Mouse (Mus musculus): Measurements from ENCODE around the gene Patj. TPM values are rescaled to one million over a fixed set of nuclear protein-coding genes. Genes with fewer than 3 reads are reported as not detected.

The Patj gene
- polyA plus RNA-seq, 1 experiment from 2014 or later, result 27.7 TPM

DNA sequence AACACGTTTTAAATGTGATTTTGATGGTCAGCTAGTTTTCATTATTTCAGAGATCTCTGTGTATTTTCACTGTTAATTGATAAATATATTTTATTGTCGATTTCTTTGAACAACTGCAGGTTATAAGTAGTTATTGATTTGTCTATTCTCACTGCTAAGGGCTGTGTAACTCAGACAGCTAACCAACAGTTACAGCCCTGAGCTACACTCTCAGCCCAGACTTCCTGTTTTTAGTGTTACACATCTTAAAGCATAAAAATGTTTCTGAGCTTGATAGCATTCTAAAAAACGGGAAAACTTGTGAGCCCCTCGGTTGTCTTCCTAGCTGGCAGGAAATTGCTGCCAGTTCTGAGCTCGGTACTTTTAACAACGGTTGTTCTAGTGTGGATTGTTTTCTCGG, 75.8 kb downstream of the Patj start:
- ChIA-PET CTCF (interaction anchor here (1.1 kb wide), 1 partner anchor 16 kb away, joined by 3 read pairs; no protein-coding TSS in a partner anchor), POLR2A (no interaction called here)
- ATAC-seq (no peak), DNase-seq (ENCODE audit: low read depth, low spot score) (no peak)
- in situ Hi-C loops (cut with MboI; ENCODE audit: low pct_unique_long_range_greater_than_20kb), result no loop called here
- TF ChIP-seq CTCF (IDR thresholded peaks at IDR 0.05), result no peak
- no peaks in the 10 kb centered on the region for H3K27me3 ChIP-seq

- TF ChIP-seq CTCF (IDR thresholded peaks at IDR 0.05), result no peak
- in situ Hi-C loops (cut with MboI; ENCODE audit: low pct_unique_long_range_greater_than_20kb), result no loop called here
- DNase-seq (ENCODE audit: low read depth, low spot score) (no peak), ATAC-seq (no peak)
- CTCF ChIA-PET, result interaction anchor here (1.1 to 2.2 kb wide), 4 partner anchors 11 to 16 kb away, joined by 3 to 6 read pairs (median 4); no protein-coding TSS in a partner anchor
- POLR2A ChIA-PET, result interaction anchor here (0.6 to 1.1 kb wide), 2 partner anchors 11 to 375 kb away, joined by 3 read pairs; no protein-coding TSS in a partner anchor
- H3K27me3 ChIP-seq, result no peaks in the 10 kb centered on the region
Observed at GRCm38 (mm10) chr4:98473491-98473890, 77.9 kb downstream of the Patj start.

DNA sequence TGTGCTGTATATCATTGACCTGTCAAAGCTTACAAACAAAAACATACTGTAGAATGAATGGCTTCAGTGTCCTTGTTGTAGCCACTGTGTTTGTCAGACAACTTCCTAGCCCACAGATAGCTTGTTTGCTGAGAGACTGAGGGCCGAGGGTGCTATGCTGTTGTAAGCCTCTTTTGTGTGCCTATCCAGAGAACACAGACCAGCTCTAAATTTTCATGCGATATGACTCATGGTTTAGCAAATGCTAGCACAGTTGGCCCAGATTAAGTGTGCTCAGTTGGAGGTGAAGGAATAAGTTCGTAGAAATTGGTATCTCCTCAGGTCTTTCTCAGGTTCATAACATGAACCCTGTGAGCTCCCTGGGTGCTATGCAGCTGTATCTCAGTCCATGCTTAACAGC, 82.4 kb downstream of the Patj start:
- POLR2A ChIA-PET, result no interaction called here

GRCm38 (mm10) chr4:98486475-98486874, 90.9 kb downstream of the Patj start:
- in situ Hi-C loops (cut with MboI; ENCODE audit: low pct_unique_long_range_greater_than_20kb), result no loop called here
- H3K27me3 ChIP-seq, result no peaks in the 10 kb centered on the region
- DNase-seq (ENCODE audit: low read depth, low spot score) (no peak), ATAC-seq (no peak)
- ChIA-PET POLR2A (interaction anchor here (0.6 kb wide), 1 partner anchor 247 kb away, joined by 3 read pairs; no protein-coding TSS in a partner anchor), CTCF (interaction anchor here (1.5 to 2.3 kb wide), 2 partner anchors 13 to 14 kb away, joined by 3 to 6 read pairs; no protein-coding TSS in a partner anchor)
- TF ChIP-seq CTCF (IDR thresholded peaks at IDR 0.05), result no peak

More for the DNA sequence above, 82.4 kb downstream of the Patj start:
- H3K27me3 ChIP-seq, result no peaks in the 10 kb centered on the region
- no peak for TF ChIP-seq CTCF (IDR thresholded peaks at IDR 0.05)
- no peak for DNase-seq (ENCODE audit: low read depth, low spot score)
- in situ Hi-C loops (cut with MboI; ENCODE audit: low pct_unique_long_range_greater_than_20kb), result no loop called here
- no peak for ATAC-seq
- CTCF ChIA-PET, result interaction anchor here (1.3 to 1.5 kb wide), 2 partner anchors 9 to 17 kb away, joined by 3 to 4 read pairs; no protein-coding TSS in a partner anchor

DNA sequence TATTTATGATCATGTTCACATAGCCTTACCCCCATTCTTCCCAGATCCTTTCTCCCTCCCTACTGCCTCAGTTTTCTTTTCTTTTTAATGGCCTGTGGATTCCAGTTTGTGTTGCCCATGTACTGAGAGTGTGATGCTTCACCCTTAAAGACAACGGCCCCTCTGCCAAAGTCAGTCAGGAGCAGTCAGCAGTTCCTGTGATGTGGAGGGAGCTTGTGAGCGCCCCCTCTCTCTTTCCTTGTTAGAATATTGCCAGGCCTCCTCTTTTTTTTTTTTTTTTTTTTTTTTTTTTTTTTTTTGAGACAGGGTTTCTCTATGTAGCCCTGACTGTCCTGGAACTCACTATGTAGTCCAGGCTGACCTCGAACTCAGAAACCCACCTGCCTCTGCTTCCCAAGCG, 91.3 kb downstream of the Patj start:
- CTCF ChIA-PET, result interaction anchor here (1.3 to 2.3 kb wide), 3 partner anchors 9 to 14 kb away, joined by 3 to 6 read pairs (median 4); no protein-coding TSS in a partner anchor
- no peaks in the 10 kb centered on the region for H3K27me3 ChIP-seq
- in situ Hi-C loops (cut with MboI; ENCODE audit: low pct_unique_long_range_greater_than_20kb), result no loop called here
- no peak for ATAC-seq
- no peak for TF ChIP-seq CTCF (IDR thresholded peaks at IDR 0.05)
- no peak for DNase-seq (ENCODE audit: low read depth, low spot score)
- POLR2A ChIA-PET, result interaction anchor here (0.6 kb wide), 1 partner anchor 246 kb away, joined by 3 read pairs; no protein-coding TSS in a partner anchor

- H3K27me3 ChIP-seq, result no peaks in the 10 kb centered on the region
- DNase-seq (ENCODE audit: low read depth, low spot score) (no peak), ATAC-seq (no peak)
- in situ Hi-C loops (cut with MboI; ENCODE audit: low pct_unique_long_range_greater_than_20kb), result no loop called here
- CTCF ChIA-PET, result interaction anchor here (1.2 kb wide), 1 partner anchor 16 kb away, joined by 5 read pairs; no protein-coding TSS in a partner anchor
- POLR2A ChIA-PET, result no interaction called here
- peak; percentile 11 for TF ChIP-seq CTCF (IDR thresholded peaks at IDR 0.05)
Observed at GRCm38 (mm10) chr4:98489386-98489785, 93.8 kb downstream of the Patj start.

- POLR2A ChIA-PET, result no interaction called here
- H3K27me3 ChIP-seq, result no peaks in the 10 kb centered on the region
- no peak for TF ChIP-seq CTCF (IDR thresholded peaks at IDR 0.05)
- in situ Hi-C loops (cut with MboI; ENCODE audit: low pct_unique_long_range_greater_than_20kb), result no loop called here
- CTCF ChIA-PET, result no interaction called here
- no peak for DNase-seq (ENCODE audit: low read depth, low spot score)
- no peak for ATAC-seq
Observed at GRCm38 (mm10) chr4:98498341-98498740, 102.8 kb downstream of the Patj start.

GRCm38 (mm10) chr4:98500182-98500581, 104.6 kb downstream of the Patj start:
- no peak for ATAC-seq
- in situ Hi-C loops (cut with MboI; ENCODE audit: low pct_unique_long_range_greater_than_20kb), result no loop called here
- TF ChIP-seq CTCF (IDR thresholded peaks at IDR 0.05), result peak; percentile 23
- ChIA-PET CTCF (interaction anchor here (0.9 kb wide), 1 partner anchor 14 kb away, joined by 3 read pairs; no protein-coding TSS in a partner anchor), POLR2A (no interaction called here)
- no peaks in the 10 kb centered on the region for H3K27me3 ChIP-seq
- DNase-seq (ENCODE audit: low read depth, low spot score), result no peak

- H3K27me3 ChIP-seq, result no peaks in the 10 kb centered on the region
- no peak for TF ChIP-seq CTCF (IDR thresholded peaks at IDR 0.05)
- ChIA-PET CTCF (interaction anchor here (0.9 kb wide), 1 partner anchor 14 kb away, joined by 3 read pairs; no protein-coding TSS in a partner anchor), POLR2A (no interaction called here)
- ATAC-seq (peak; percentile 54), DNase-seq (ENCODE audit: low read depth, low spot score) (no peak)
- in situ Hi-C loops (cut with MboI; ENCODE audit: low pct_unique_long_range_greater_than_20kb), result no loop called here
Observed at GRCm38 (mm10) chr4:98500875-98501274, 105.3 kb downstream of the Patj start.

GRCm38 (mm10) chr4:98504743-98505142, 109.2 kb downstream of the Patj start:
- ATAC-seq (no peak), DNase-seq (ENCODE audit: low read depth, low spot score) (no peak)
- in situ Hi-C loops (cut with MboI; ENCODE audit: low pct_unique_long_range_greater_than_20kb), result no loop called here
- no peaks in the 10 kb centered on the region for H3K27me3 ChIP-seq
- ChIA-PET CTCF (no interaction called here), POLR2A (no interaction called here)
- no peak for TF ChIP-seq CTCF (IDR thresholded peaks at IDR 0.05)

DNA sequence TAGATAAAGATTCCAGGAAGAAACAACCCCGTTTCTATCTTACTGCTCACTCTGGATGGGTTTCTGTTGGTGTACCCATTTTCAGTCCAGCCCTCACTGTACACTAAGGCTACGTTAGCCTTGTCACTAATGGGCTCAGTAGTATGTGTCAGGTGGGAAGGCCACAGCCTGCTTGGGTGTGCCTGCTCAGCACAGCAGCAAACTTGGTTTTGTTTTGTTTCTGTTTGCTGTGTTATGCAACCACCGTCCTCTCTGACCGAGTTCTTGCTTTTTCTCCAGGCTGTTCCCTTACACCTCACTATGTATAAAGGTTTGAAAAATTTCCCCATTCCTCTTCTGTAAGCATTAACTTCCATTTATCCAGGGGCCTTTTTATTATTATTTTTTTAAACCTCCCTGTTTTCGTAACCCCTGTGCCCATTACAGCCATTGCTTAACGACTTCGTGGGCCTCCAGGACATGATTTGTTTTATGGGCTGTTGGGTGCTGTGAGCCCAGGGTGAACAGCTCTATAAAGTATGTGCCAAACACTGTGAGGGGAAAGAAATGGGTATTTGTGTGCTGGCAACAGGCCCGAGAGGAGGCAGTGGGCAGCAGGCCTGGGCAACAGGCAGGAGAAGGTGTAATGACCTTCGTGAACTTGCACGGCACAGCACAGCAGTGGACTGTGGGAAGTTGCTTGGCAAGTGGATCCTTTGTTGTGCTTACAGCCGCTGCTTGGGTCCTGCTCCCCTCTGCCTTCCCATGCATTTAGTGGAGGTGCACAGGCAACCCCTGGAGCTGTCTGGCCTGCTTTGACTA, 113.1 kb downstream of the Patj start:
- in situ Hi-C loops (cut with MboI; ENCODE audit: low pct_unique_long_range_greater_than_20kb), result no loop called here
- POLR2A ChIA-PET, result interaction anchor here (0.5 kb wide), 1 partner anchor 24 kb away, joined by 3 read pairs; no protein-coding TSS in a partner anchor
- ATAC-seq, result peak; percentile 44
- TF ChIP-seq CTCF (IDR thresholded peaks at IDR 0.05), result no peak
- DNase-seq (ENCODE audit: low read depth, low spot score), result peak; percentile 42
- CTCF ChIA-PET, result interaction anchor here (1.5 kb wide), 1 partner anchor 11 kb away, joined by 3 read pairs; no protein-coding TSS in a partner anchor
- no peaks in the 10 kb centered on the region for H3K27me3 ChIP-seq

Measured in Patski (cell line).